Mouse (Mus musculus): ENCODE data around the gene Dtx2. TPM values are rescaled to one million over a fixed set of nuclear protein-coding genes. Genes with fewer than 3 reads are reported as not detected.
"Not testable (repeated sequence)": the region's sequence is repeated elsewhere in the genome, so short reads cannot be mapped to it uniquely, and the experiment has no call there.

The Dtx2 gene
- polyA plus RNA-seq, 1 experiment = 20.3 TPM

- Histone ChIP-seq H3K36me3 (ENCODE audit: control insufficient read depth, insufficient read depth) (no peaks in the 10 kb centered on the region), H3K27me3 (ENCODE audit: control insufficient read depth, insufficient read depth, insufficient read length) (peaks cover 6% of the 10 kb centered on the region), H3ac (ENCODE audit: control insufficient read depth, insufficient read length, low read depth) (no peak overlapping the region), H3K79me2 (ENCODE audit: control insufficient read depth, insufficient read depth) (no peaks in the 10 kb centered on the region), H3K4me3 (ENCODE audit: insufficient read depth, poor library complexity, severe bottlenecking) (no peak overlapping the region), H3K79me3 (ENCODE audit: low read depth) (no peaks in the 10 kb centered on the region)
- no peak for TF ChIP-seq MAX (IDR thresholded peaks at IDR 0.05)
- no peak for TF ChIP-seq USF1 (IDR thresholded peaks at IDR 0.05; ENCODE audit: low read depth)
- no peak for TF ChIP-seq CEBPB (IDR thresholded peaks at IDR 0.05; ENCODE audit: low read depth)
- TF ChIP-seq MYOG (IDR thresholded peaks at IDR 0.05; ENCODE audit: control insufficient read depth, extremely low read depth, insufficient read length) = no peak
- TF ChIP-seq MYOD1 (IDR thresholded peaks at IDR 0.05; ENCODE audit: control insufficient read depth, insufficient read length, low read depth) = no peak
- TF ChIP-seq CTCF (IDR thresholded peaks at IDR 0.05; ENCODE audit: control insufficient read depth, insufficient read depth, insufficient read length) = no peak
- TF ChIP-seq FOSL1 (IDR thresholded peaks at IDR 0.05; ENCODE audit: insufficient read depth, low read length, poor library complexity, severe bottlenecking) = no peak
Observed at GRCm38 (mm10) chr5:136063920-136064319, 69.3 kb downstream of the Dtx2 start.

GRCm38 (mm10) chr5:136066404-136067148 lies 72.0 kb downstream of the Dtx2 start:
- not testable (repeated sequence) for H3K4me3 ChIP-seq (ENCODE audit: insufficient read depth, poor library complexity, severe bottlenecking); H3K79me2 ChIP-seq (ENCODE audit: control insufficient read depth, insufficient read depth); H3K36me3 ChIP-seq (ENCODE audit: control insufficient read depth, insufficient read depth); H3K79me3 ChIP-seq (ENCODE audit: low read depth); H3ac ChIP-seq (ENCODE audit: control insufficient read depth, insufficient read length, low read depth); H3K27me3 ChIP-seq (ENCODE audit: control insufficient read depth, insufficient read depth, insufficient read length)

DNA sequence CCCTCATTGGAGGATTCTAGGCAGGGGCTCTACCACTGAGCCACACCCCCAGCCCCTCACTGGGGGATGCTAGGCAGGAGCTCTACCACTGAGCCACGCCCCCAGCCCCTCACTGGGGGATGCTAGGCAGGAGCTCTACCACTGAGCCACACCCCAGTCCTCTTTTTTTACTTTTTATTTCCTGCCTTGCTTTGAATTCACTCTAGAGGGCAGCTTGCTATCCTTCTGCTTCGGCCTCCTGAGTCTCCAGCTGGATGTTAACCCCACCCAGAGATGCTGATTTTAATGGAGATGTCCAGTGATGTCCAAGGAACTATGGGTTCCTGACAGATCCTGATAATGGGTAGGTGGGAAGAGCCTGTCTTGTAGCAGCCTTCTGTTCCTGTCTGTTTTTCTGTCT lies 74.8 kb downstream of the Dtx2 start:
- Histone ChIP-seq H3K4me3 (ENCODE audit: insufficient read depth, poor library complexity, severe bottlenecking) (no peak overlapping the region), H3K79me3 (ENCODE audit: low read depth) (no peaks in the 10 kb centered on the region), H3K27me3 (ENCODE audit: control insufficient read depth, insufficient read depth, insufficient read length) (peaks cover 6% of the 10 kb centered on the region), H3ac (ENCODE audit: control insufficient read depth, insufficient read length, low read depth) (no peak overlapping the region), H3K36me3 (ENCODE audit: control insufficient read depth, insufficient read depth) (no peaks in the 10 kb centered on the region), H3K79me2 (ENCODE audit: control insufficient read depth, insufficient read depth) (no peaks in the 10 kb centered on the region)
- TF ChIP-seq MYOG (IDR thresholded peaks at IDR 0.05; ENCODE audit: control insufficient read depth, extremely low read depth, insufficient read length) (no peak), MYOD1 (IDR thresholded peaks at IDR 0.05; ENCODE audit: control insufficient read depth, insufficient read length, low read depth) (no peak), CEBPB (IDR thresholded peaks at IDR 0.05; ENCODE audit: low read depth) (no peak), MAX (IDR thresholded peaks at IDR 0.05) (no peak), CTCF (IDR thresholded peaks at IDR 0.05; ENCODE audit: control insufficient read depth, insufficient read depth, insufficient read length) (no peak), FOSL1 (IDR thresholded peaks at IDR 0.05; ENCODE audit: insufficient read depth, low read length, poor library complexity, severe bottlenecking) (no peak), USF1 (IDR thresholded peaks at IDR 0.05; ENCODE audit: low read depth) (no peak)

- TF ChIP-seq FOSL1 (IDR thresholded peaks at IDR 0.05; ENCODE audit: insufficient read depth, low read length, poor library complexity, severe bottlenecking) (no peak), MAX (IDR thresholded peaks at IDR 0.05) (no peak), CEBPB (IDR thresholded peaks at IDR 0.05; ENCODE audit: low read depth) (no peak), CTCF (IDR thresholded peaks at IDR 0.05; ENCODE audit: control insufficient read depth, insufficient read depth, insufficient read length) (no peak), MYOG (IDR thresholded peaks at IDR 0.05; ENCODE audit: control insufficient read depth, extremely low read depth, insufficient read length) (no peak), USF1 (IDR thresholded peaks at IDR 0.05; ENCODE audit: low read depth) (no peak), MYOD1 (IDR thresholded peaks at IDR 0.05; ENCODE audit: control insufficient read depth, insufficient read length, low read depth) (no peak)
- Histone ChIP-seq H3ac (ENCODE audit: control insufficient read depth, insufficient read length, low read depth) (no peak overlapping the region), H3K4me3 (ENCODE audit: insufficient read depth, poor library complexity, severe bottlenecking) (no peak overlapping the region), H3K79me2 (ENCODE audit: control insufficient read depth, insufficient read depth) (no peaks in the 10 kb centered on the region), H3K27me3 (ENCODE audit: control insufficient read depth, insufficient read depth, insufficient read length) (peaks cover 2% of the 10 kb centered on the region), H3K36me3 (ENCODE audit: control insufficient read depth, insufficient read depth) (no peaks in the 10 kb centered on the region), H3K79me3 (ENCODE audit: low read depth) (no peaks in the 10 kb centered on the region)
Observed at GRCm38 (mm10) chr5:136073051-136073450, 78.5 kb downstream of the Dtx2 start.

DNA sequence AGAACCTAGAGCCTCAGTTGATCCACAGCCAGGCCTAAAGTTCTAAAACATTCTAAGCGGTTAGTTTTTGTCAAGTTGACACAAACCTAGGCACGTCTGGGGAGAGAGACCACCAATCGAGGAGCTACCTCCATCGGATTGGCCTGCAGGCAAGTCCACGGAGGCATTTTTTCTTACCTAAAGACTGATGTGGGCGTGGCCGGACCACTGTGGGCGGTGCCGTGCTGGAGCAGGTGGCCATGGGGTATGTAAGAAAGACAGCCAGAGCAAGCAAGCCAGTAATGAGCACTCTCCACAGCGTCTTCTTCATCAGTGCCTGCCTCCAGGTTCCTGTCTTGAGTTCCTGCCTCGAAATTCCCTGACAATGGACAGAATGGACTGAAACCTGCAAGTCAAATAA lies 78.9 kb downstream of the Dtx2 start:
- no peaks in the 10 kb centered on the region for H3K79me3 ChIP-seq (ENCODE audit: low read depth)
- H3K79me2 ChIP-seq (ENCODE audit: control insufficient read depth, insufficient read depth) = no peaks in the 10 kb centered on the region
- H3K4me3 ChIP-seq (ENCODE audit: insufficient read depth, poor library complexity, severe bottlenecking) = no peak overlapping the region
- H3ac ChIP-seq (ENCODE audit: control insufficient read depth, insufficient read length, low read depth) = no peak overlapping the region
- H3K36me3 ChIP-seq (ENCODE audit: control insufficient read depth, insufficient read depth) = no peaks in the 10 kb centered on the region
- no peak for TF ChIP-seq MAX (IDR thresholded peaks at IDR 0.05)
- no peak for TF ChIP-seq FOSL1 (IDR thresholded peaks at IDR 0.05; ENCODE audit: insufficient read depth, low read length, poor library complexity, severe bottlenecking)
- TF ChIP-seq USF1 (IDR thresholded peaks at IDR 0.05; ENCODE audit: low read depth) = no peak
- TF ChIP-seq MYOD1 (IDR thresholded peaks at IDR 0.05; ENCODE audit: control insufficient read depth, insufficient read length, low read depth) = no peak
- TF ChIP-seq MYOG (IDR thresholded peaks at IDR 0.05; ENCODE audit: control insufficient read depth, extremely low read depth, insufficient read length) = no peak
- TF ChIP-seq CTCF (IDR thresholded peaks at IDR 0.05; ENCODE audit: control insufficient read depth, insufficient read depth, insufficient read length) = no peak
- no peak for TF ChIP-seq CEBPB (IDR thresholded peaks at IDR 0.05; ENCODE audit: low read depth)
- no peaks in the 10 kb centered on the region for H3K27me3 ChIP-seq (ENCODE audit: control insufficient read depth, insufficient read depth, insufficient read length)

DNA sequence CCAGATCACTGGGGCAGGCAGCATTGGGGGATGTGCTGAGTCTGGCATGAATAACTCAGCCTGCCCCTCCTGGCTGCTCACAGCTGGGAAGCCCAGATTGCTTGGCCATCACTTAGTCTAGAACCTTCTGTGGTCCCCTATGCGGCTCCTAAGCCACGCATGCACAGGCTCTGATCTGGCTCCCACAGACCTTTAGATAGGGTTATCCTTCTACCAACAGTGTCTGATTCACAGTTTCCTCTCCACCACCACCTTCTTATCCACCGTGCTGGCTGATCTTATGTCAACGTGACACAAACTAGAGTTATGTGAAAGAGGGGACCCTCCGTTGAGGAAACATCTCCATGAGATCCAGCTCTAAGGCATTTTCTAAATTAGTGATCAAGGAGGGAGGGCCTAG lies 80.5 kb downstream of the Dtx2 start:
- no peak overlapping the region for H3ac ChIP-seq (ENCODE audit: control insufficient read depth, insufficient read length, low read depth)
- no peaks in the 10 kb centered on the region for H3K36me3 ChIP-seq (ENCODE audit: control insufficient read depth, insufficient read depth)
- H3K79me3 ChIP-seq (ENCODE audit: low read depth) = no peaks in the 10 kb centered on the region
- no peaks in the 10 kb centered on the region for H3K27me3 ChIP-seq (ENCODE audit: control insufficient read depth, insufficient read depth, insufficient read length)
- TF ChIP-seq CEBPB (IDR thresholded peaks at IDR 0.05; ENCODE audit: low read depth) (no peak), USF1 (IDR thresholded peaks at IDR 0.05; ENCODE audit: low read depth) (no peak), FOSL1 (IDR thresholded peaks at IDR 0.05; ENCODE audit: insufficient read depth, low read length, poor library complexity, severe bottlenecking) (no peak), MYOD1 (IDR thresholded peaks at IDR 0.05; ENCODE audit: control insufficient read depth, insufficient read length, low read depth) (no peak), MAX (IDR thresholded peaks at IDR 0.05) (no peak), MYOG (IDR thresholded peaks at IDR 0.05; ENCODE audit: control insufficient read depth, extremely low read depth, insufficient read length) (no peak), CTCF (IDR thresholded peaks at IDR 0.05; ENCODE audit: control insufficient read depth, insufficient read depth, insufficient read length) (no peak)
- H3K79me2 ChIP-seq (ENCODE audit: control insufficient read depth, insufficient read depth) = no peaks in the 10 kb centered on the region
- no peak overlapping the region for H3K4me3 ChIP-seq (ENCODE audit: insufficient read depth, poor library complexity, severe bottlenecking)
